Mouse (Mus musculus) cerebellum, postnatal 14 days (tissue): Measurements from ENCODE around the gene Fkbp5.

Experiments used
- DNase-seq, 2 experiments: peaks; one replicate each; pipeline ENCODE4 v3.0.0; 2021; ENCODE audit warnings: mixed read lengths in 2 of 2

Gene Fkbp5

DNA sequence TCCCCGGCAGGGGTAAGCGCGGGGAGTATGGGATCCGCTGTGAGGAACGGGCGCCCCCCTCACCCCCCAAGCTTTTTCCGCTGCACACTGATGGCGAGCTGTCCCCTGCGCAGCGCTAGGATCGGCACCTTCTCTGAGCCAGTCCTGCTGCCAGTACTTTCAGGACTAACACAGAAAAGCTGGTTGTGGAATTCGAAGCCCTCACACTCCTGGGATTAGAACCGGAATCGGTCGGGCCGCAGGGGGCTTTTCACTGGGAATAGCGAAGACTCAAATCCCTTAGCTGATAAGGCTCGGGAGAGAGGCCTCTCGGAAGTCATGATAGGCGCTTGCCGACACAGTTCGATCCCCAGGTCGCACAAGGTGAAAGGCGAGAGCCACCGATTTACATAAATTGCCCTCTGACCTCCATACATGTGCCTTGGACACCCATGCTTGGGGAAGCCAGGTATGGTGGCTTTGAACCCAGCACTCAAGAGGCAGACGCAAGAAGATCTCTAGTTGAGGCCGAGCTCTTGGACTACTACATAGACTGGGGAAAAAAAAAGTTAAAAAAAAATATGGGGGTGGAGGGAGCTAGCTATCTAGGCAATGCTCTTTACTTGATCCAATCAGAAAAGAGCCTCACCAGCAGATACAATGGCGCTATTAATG, 6.2 kb upstream of the Fkbp5 start:
- DNase-seq = no peak

GRCm38 (mm10) chr17:28522623-28523354, 5.5 kb upstream of the Fkbp5 start:
- peak; percentile 92 to 96 for DNase-seq

- no peak for DNase-seq
Measured at GRCm38 (mm10) chr17:28521920-28522319, 4.6 kb upstream of the Fkbp5 start.

DNA sequence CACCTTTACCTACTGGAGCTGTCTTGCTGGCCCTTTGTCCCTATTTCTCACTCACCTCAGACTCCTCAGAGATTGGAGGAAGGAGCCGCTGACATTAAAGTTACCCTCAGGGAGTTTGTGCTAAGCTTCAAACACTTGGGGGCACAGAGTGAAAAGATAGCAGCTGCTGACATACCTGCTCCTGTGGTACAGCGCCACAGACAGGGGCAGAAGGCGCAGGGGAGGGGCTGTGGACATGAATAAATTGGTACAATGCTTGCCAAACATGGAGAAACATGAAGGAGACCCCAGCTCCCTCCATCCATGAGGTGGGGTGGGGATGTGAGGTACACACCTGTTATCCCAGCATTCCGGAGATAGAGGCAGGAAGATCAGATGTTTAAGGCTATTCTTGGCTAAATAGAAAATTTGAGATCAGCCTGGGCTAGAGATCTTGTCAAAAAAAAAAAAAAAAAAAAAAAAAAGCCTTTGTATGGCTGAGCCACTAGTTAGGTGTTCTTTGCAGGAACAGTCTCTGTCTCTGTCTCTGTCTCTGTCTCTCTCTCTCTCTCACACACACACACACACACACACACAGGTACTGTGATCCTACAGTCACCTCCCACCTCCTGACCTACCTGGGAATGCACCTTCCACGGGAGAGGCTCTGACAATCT, 3.9 kb upstream of the Fkbp5 start:
- DNase-seq = no peak

GRCm38 (mm10) chr17:28520561-28520960, 3.2 kb upstream of the Fkbp5 start:
- no peak for DNase-seq

DNA sequence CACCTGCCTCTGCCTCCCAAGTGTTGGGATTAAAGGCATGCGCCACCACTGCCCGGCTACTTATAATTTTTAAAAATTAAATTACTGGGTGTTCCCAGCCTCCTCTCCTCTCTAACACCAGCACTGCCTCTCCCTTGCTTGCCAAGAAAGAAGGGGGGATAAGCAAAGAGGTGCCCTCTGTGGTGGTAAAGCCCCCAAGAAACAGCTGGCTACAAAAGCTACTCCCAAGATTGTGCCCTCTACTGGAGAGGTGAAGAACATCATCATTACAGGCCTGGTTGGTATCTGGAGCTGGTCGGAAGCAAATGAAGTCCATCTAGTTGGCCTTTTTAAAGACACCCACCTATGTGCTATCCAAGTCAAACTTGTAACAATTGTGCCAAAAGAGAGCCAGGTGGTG, 2.5 kb upstream of the Fkbp5 start:
- no peak for DNase-seq

GRCm38 (mm10) chr17:28518615-28519071, 1.3 kb upstream of the Fkbp5 start:
- no peak for DNase-seq

DNA sequence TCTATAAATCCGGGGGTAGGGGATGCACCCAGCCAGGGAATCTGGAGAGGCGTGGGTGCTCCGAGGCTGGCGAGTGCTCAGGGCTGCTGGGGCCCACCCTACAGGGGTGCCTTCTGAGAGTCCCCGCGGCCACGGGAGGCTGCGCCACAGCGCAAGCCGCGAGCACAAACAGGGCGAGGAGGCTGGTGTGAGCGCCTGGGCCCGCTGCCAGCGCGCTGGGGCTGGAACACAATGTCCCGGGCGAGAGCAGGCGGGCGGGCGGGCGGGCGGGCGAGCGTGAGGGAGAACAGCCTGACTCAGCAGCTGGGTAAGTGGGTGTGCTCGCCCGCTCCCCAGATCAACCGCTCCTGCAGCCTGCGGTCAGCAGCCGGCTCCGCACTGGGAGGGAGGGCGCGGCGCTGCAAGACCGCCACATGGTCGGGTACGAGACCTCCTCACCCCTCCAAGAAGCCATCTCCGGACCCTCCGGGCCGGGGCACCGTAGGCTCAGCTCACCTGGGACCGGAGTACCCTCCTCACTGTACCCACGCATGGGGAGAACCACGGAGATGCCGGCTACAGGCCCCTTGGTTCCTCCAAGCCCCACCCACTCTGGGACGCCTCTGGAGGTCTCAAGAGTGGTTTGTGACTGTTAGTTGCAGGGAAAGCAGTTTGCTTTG, 758 bp upstream of the Fkbp5 start:
- DNase-seq = peak; percentile 83 to 84

GRCm38 (mm10) chr17:28516881-28517280, 446 bp downstream of the Fkbp5 start:
- no peak for DNase-seq

- DNase-seq = no peak
Measured at GRCm38 (mm10) chr17:28515431-28516341, 1.6 kb downstream of the Fkbp5 start.

GRCm38 (mm10) chr17:28514555-28514954, 2.8 kb downstream of the Fkbp5 start:
- no peak for DNase-seq

DNA sequence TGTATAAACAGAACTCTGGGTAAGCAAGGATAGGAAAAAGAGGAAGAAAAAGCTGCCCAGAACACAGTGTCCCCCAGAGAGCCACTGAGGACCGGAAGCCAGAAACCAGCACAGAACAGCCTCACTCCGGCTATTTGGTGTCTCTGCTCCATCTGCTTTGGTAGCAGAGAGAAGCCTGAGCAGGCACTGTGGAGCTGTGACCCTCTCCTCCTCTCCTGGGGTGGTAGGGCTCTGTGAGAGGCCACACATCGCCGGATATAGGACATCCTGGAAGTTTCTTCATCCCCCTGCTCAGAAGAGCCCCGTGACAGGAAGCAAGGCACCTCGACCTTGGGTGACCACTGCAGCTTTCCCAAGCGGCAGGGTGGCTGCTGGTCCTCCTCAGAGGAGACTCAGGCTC, 3.5 kb downstream of the Fkbp5 start:
- no peak for DNase-seq

DNA sequence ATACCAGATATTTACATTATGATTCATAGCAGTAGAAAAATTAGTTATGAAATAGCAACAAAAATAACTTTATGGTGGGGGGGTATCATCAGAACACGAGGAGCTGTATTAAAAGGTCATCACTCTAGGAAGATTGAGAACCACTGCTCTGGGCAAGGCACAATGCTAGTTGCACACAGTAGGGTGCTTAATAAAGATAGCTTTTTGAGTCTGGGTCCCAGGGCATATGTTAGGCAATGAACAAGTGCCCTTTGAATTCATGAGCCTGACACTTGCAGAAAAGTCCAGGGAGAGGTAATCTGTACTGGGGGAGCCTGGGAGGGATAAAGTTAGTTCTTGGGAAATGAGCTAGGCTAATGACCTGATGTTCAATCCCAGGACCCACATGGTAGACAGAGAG, 4.0 kb downstream of the Fkbp5 start:
- DNase-seq = no peak

DNA sequence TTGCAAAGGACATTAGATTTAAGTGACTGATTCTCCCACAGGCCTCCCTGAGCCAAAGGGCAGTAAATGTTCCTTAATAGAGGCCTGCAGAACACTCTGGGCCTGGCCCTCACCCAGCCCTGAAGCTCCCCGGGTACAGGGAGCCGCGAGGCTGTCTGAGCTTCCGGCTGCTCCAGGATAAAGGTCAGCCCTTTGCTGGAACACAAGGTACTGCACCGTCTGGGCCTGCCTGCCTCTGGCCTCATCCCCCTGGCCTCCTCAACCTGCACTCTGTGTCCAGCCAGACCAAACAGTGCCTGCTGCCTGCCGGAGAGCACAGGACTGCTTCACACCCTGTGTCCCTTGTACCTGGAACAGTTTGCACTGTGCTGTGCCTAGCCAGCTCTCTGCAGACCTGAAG, 4.6 kb downstream of the Fkbp5 start:
- DNase-seq = no peak

DNA sequence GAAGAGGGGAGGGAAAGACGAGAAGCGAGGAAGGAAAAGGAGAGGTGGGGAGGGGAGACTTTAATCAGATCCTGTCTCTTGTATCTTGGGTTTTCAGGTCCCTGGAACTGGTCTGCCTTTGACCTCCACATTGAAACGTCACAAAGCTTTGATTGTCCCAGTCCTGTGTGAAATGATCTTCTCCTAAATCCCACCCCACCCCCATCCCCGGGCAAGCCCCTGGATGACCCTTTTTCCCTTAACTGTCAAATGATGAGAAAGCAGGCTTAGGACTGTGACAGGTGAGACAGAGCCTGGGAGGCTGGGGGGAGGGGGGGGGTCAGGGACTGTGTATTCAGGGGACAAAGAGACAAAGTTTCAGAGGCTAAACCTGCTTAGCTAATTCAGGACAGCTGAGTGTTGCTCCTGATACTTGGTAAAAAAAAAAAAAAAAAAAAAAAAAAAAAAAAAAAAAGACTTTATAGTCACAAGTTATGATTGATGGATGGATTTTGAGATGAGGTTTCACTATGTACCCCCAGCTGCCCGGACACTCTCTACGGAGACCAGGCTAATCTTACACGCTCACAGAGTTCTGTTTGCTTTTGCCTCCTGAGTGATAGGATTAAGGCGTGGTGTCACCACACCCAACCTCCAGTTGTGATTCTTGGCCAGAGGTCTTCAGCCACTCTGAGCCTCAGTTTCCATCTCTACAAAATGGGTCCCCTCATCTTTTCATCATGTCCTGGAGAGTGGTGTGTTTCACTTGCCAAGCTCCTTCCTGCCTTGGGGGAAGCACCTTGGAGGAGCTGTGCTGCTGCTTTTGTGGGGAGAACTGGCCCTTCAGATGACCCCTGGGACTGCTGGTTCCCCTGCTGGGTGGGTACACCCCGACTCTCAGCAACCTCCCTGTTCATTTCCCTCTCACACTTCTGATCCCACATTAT, 5.4 kb downstream of the Fkbp5 start:
- no peak for DNase-seq

DNA sequence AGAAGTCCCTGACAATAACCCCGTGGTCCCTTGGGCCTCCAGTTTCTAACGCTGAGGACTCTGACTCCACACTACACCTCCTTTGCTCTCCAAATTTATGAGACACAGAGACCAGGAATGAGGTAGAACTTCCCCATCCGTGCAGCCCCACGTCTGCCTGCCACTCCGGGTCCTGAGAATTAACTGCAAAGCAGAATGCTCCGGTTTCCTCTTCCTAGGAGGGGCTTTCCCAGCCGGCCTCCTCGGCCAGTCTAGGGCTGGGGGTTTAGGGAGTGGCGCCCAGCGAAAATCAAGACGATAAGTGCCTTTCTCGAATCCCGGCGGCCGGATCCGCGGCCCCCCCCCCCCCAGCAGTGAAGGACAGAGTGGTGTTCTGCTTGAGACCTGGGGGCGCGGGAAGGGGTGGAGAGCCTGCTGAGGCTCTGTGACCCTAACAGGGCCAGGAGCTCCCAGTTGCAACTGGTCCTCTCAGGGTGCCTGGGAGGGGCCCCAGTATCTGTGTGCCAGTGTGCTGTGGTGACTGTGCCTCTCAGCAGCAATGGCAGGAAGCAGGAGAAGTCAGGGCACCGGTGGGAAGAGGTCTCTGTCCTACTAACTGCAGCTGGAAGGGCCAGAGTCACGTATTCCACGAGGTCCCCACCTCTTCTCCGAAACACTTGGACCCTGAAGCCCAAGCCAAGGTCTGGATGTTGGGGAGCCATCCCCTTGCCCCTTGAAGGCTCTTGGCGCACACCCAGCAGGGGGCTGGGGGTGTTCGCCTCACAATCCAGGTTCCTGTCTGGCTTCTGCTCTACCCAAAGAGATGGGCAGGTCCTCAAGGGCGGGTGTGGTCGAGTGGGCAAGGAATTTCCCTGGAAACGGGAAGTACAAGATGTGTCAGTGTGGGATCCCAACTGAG, 6.6 kb downstream of the Fkbp5 start:
- no peak for DNase-seq

DNA sequence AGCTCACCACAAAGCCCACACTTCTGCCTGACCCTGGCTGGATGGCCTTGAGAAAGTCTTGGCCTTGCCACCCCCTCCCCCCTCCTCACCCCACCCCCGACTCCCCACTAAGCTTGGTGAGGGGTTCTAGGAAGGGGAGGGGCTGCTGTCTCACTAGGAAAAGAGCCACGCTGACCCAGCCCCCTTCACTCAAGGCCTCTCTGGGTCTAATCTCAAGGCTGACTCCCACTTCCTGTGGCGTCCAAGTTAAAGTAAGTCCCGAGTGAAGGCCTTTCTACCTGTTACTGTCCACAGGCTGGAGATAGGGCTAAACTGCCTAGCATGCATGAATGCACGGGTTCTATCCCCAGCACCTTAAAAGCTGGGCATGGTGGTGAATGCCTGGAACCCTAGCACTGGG, 9.8 kb downstream of the Fkbp5 start:
- DNase-seq = no peak

- DNase-seq = no peak
Measured at GRCm38 (mm10) chr17:28506895-28507294, 10.4 kb downstream of the Fkbp5 start.

DNA sequence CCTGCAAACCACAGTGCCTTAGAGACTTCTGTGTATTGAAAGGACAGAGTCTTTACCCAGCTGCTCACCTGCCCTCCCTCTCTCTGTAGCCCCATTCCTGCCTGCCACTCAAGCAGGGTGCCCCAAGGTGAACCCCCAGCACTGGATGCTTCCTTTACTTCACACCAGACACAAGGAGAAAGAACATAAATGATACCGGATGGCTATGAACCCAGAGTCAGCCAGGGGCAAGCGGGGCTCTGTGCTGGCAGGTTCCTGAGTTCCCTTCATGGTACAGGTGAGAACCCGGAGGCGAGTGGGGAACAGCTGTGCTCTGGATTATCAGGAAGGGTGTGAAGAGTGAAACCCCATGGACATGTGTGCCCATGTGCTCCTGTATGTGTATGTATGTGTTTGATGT, 11.7 kb downstream of the Fkbp5 start:
- no peak for DNase-seq

DNA sequence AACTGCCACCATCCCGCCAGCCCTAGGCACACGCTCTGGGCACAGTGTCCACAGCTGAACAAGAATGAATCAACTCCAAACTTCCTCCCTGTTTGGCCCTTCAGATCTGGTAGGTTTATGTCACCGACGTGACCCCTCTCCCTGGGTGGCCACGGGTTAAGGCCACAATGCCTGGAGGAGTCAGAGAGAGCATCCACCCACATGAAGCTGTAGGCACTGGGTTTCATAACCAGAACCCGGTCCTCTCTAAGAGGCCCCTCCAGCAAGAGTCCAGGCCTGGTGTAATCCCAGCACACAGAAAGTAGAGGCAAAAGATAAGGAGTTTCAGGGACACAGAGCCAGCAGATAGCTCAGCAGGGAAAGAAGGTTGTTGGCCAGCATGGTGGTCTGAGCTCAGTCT, 13.1 kb downstream of the Fkbp5 start:
- DNase-seq = no peak
